Mouse (Mus musculus) CH12.LX (cell line): Measurements from ENCODE around the gene Gm4767. TPM values are rescaled to one million over a fixed set of nuclear protein-coding genes. Genes with fewer than 3 reads are reported as not detected.
A peak's percentile ranks its signal among the peaks of the same experiment; 100 is the strongest.
"Not testable (repeated sequence)": the region's sequence is repeated elsewhere in the genome, so short reads cannot be mapped to it uniquely, and the experiment has no call there.

Experiments
- DNase-seq: peaks from one replicate; pipeline ENCODE4 v3.0.0-alpha.2; 2013; ENCODE audit errors: extremely low read depth
- H3K27ac ChIP-seq: 2 replicates; pipeline ENCODE4 v1.5.1; 2012; ENCODE audit warnings: low read depth, mild to moderate bottlenecking, control low read depth, moderate library complexity; ENCODE audit not compliant: insufficient read depth
- H3K27me3 ChIP-seq: replicated peaks from 2 replicates; pipeline ENCODE3; 2012; ENCODE audit warnings: inconsistent platforms
- H3K36me3 ChIP-seq, 2 experiments: replicated peaks in 1 of 2; 2 replicates each; pipeline versions ENCODE3 to v1.6.1; 2012; ENCODE audit warnings: inconsistent platforms in 1 of 2, low read length in 1 of 2, mild to moderate bottlenecking in 1 of 2, mixed read lengths in 1 of 2, moderate library complexity in 1 of 2; ENCODE audit not compliant: control insufficient read depth in 1 of 2, insufficient read depth in 1 of 2
- H3K4me1 ChIP-seq, 2 experiments: 2 replicates each; pipeline ENCODE4 v1.6.1; 2012; ENCODE audit warnings: inconsistent platforms in 1 of 2, moderate library complexity in 1 of 2; ENCODE audit not compliant: insufficient read depth in 2 of 2, control insufficient read depth in 1 of 2
- H3K4me2 ChIP-seq: 2 replicates; pipeline ENCODE4 v1.6.1; 2012; ENCODE audit warnings: low read depth, mild to moderate bottlenecking, control low read depth; ENCODE audit not compliant: poor library complexity, insufficient read depth, severe bottlenecking
- H3K4me3 ChIP-seq, 3 experiments: fragments of 150-350 bp in 1 of 3; sonication (generic) in 1 of 3; replicated peaks in 1 of 3; 2 replicates each; pipeline versions ENCODE3 to v1.5.1; 2011 to 2012; ENCODE audit warnings: low read depth in 2 of 3, low read length in 2 of 3, mild to moderate bottlenecking in 2 of 3, moderate library complexity in 2 of 3, control low read depth in 1 of 3, improper control_type of control experiment in 1 of 3, inconsistent platforms in 1 of 3, mixed read lengths in 1 of 3; ENCODE audit not compliant: poor library complexity in 1 of 3
- H3K79me2 ChIP-seq: replicated peaks from 2 replicates; pipeline ENCODE4 v1.6.1; 2012; ENCODE audit warnings: mild to moderate bottlenecking, moderate library complexity; ENCODE audit not compliant: control insufficient read depth, poor library complexity, insufficient read depth, severe bottlenecking; ENCODE audit errors: extremely low read depth
- H3K9ac ChIP-seq: 2 replicates; pipeline ENCODE4 v1.6.1; 2012; ENCODE audit warnings: low read depth, mild to moderate bottlenecking, control low read depth, moderate library complexity; ENCODE audit not compliant: insufficient read depth
- H3K9me3 ChIP-seq: replicated peaks from 2 replicates; pipeline ENCODE3; 2012; ENCODE audit warnings: low read length, inconsistent platforms, mixed read lengths
- dilution Hi-C: fragments of 300-500 bp; cut with MboI; formaldehyde crosslinking; loops from 2 replicates; pipeline ENCODE4 v1.14.3; 2020; ENCODE audit warnings: low sequenced_read_pairs; ENCODE audit not compliant: extremely low pct_unique_long_range_greater_than_20kb, extremely low pct_ligation_motif_present
- in situ Hi-C: fragments of 300-500 bp; cut with MboI; formaldehyde crosslinking; loops from 3 replicates; pipeline ENCODE4 v1.14.3; 2019; ENCODE audit warnings: low sequenced_read_pairs, low pct_ligation_motif_present, low pct_unique_long_range_greater_than_20kb, mixed read lengths
- polyA plus RNA-seq: library from polyadenylated mRNA; unstranded; fragments of >175 nt; gene quantifications from 2 replicates; pipeline ENCODE4 v1.2.1, GENCODE M21; 2012; ENCODE audit warnings: low read depth; ENCODE audit not compliant: insufficient read length
- total RNA-seq, 2 experiments: library from RNA; depleted of rRNA; stranded (reverse); fragments of 300-350 nt in 1 of 2; fragments of >200 nt in 1 of 2; gene quantifications; 2 replicates each; pipeline ENCODE4 v1.2.3; 2012 to 2014

Gm4767 gene
- total RNA-seq (2012; rRNA removed), result 0.89 and 1.4 TPM in 2 replicates
- 3.8 and 4.2 TPM in 2 replicates for total RNA-seq (2014; rRNA removed)
- 0.51 and 1.3 TPM in 2 replicates for polyA plus RNA-seq

DNA sequence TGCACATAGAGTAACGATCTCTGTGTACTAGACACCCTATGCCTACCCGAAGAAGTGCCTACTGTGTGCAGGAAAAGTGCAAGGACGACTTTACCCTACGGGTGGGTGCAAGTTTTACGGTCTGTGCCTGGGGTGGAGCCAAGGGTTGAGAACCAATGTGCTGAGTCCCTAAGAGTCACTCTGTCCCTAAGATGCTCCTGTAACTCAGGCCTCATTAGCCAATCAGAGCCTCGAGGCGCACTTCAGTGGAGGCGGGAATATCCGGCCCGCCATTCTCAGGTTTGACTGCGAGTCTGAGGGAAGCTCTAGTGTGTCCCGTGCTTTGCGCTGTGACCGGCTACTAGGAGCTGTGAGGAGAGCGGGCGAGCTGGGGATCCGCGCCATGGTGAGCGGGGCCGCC lies at the start of gene Gm4767:
Gene Gm4767, plus strand, starts transcription at position 288 of the 400 bp plus-strand sequence.
- DNase-seq, H3K9me3 ChIP-seq, dilution Hi-C loops, H3K4me1 ChIP-seq, in situ Hi-C loops, H3K27me3 ChIP-seq, H3K79me2 ChIP-seq, H3K9ac ChIP-seq, H3K4me3 ChIP-seq, H3K27ac ChIP-seq, H3K4me2 ChIP-seq, H3K36me3 ChIP-seq: not testable (repeated sequence)

DNA sequence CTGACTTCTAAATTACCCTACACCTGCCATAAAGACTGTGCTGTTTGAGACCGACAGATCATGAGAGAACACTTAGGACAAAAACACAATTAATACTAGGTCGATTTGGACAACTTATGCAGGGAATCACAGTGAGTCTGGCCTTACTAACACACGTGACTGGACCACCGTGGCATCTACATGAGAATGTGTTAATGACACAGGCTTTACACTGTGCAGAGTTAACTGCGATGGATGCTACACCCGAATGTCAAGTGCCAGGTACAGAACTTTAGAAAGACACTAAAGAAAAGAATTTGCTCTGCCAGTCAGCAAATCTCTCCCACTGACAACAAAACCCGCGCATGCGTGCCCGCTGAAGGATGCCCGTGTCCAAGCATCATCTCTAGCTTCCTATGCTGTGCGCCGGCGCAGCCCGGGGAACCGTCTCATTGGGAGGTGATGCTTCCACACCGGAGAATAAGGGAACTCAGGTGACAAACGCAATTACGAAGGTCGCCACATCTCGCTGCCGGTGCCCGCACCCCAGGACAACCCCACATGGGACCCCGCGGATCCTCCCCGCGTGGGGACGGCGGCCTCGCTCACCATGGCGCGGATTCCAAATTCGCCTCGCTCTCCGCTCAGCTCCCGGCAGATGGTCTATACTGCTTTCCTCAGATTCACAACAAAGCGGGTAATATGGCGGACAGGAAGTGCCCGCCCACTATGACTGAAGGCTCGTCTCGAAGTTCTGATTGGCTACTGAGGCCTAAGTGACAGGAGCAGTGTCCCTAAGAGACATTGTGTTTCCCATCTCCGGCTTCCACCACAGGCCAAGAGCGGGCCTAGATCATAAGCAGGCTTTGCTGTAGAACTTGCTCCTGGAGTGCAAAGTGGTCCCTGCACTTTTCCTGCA lies 41.2 kb upstream of the Gm4767 start, which contains the start of gene Gm3055:
Gene Gm3055, minus strand, starts transcription at position 656 of the 898 bp plus-strand sequence.
- H3K4me1 ChIP-seq, H3K79me2 ChIP-seq, H3K36me3 ChIP-seq, H3K4me2 ChIP-seq, H3K27me3 ChIP-seq, H3K4me3 ChIP-seq, in situ Hi-C loops, DNase-seq, H3K9me3 ChIP-seq, dilution Hi-C loops, H3K9ac ChIP-seq, H3K27ac ChIP-seq: not testable (repeated sequence)

DNA sequence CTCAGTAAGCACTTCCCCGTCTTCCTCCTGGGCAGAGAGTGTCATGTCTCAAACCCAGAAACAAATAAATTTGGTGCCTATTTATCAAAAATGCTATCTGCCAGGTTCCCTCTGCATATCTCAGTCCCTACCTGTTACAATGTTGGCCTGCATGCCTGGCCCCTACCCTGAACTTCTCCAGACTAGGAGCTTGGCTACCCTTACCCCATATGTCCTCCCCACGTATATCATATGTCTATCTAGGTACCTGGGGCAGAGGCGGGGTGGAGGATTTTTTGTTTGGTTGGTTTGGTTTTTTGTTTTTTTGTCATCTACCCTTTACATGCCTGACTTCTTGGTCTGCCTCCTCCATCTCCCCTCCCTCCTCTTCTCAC lies 40.6 kb upstream of the Gm4767 start:
- H3K79me2 ChIP-seq, H3K4me3 ChIP-seq, DNase-seq, H3K9ac ChIP-seq, H3K27ac ChIP-seq, H3K4me2 ChIP-seq, H3K27me3 ChIP-seq, in situ Hi-C loops, H3K4me1 ChIP-seq, H3K36me3 ChIP-seq, dilution Hi-C loops, H3K9me3 ChIP-seq: not testable (repeated sequence)

DNA sequence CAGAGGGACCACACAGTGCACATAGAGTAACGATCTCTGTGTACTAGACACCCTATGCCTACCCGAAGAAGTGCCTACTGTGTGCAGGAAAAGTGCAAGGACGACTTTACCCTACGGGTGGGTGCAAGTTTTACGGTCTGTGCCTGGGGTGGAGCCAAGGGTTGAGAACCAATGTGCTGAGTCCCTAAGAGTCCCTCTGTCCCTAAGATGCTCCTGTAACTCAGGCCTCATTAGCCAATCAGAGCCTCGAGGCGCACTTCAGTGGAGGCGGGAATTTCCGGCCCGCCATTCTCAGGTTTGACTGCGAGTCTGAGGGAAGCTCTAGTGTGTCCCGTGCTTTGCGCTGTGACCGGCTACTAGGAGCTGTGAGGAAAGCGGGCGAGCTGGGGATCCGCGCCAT lies 34.2 kb downstream of the Gm4767 start:
- dilution Hi-C loops, H3K27ac ChIP-seq, H3K4me2 ChIP-seq, DNase-seq, H3K36me3 ChIP-seq, H3K9ac ChIP-seq, H3K27me3 ChIP-seq, H3K4me3 ChIP-seq, H3K4me1 ChIP-seq, in situ Hi-C loops, H3K79me2 ChIP-seq, H3K9me3 ChIP-seq: not testable (repeated sequence)

DNA sequence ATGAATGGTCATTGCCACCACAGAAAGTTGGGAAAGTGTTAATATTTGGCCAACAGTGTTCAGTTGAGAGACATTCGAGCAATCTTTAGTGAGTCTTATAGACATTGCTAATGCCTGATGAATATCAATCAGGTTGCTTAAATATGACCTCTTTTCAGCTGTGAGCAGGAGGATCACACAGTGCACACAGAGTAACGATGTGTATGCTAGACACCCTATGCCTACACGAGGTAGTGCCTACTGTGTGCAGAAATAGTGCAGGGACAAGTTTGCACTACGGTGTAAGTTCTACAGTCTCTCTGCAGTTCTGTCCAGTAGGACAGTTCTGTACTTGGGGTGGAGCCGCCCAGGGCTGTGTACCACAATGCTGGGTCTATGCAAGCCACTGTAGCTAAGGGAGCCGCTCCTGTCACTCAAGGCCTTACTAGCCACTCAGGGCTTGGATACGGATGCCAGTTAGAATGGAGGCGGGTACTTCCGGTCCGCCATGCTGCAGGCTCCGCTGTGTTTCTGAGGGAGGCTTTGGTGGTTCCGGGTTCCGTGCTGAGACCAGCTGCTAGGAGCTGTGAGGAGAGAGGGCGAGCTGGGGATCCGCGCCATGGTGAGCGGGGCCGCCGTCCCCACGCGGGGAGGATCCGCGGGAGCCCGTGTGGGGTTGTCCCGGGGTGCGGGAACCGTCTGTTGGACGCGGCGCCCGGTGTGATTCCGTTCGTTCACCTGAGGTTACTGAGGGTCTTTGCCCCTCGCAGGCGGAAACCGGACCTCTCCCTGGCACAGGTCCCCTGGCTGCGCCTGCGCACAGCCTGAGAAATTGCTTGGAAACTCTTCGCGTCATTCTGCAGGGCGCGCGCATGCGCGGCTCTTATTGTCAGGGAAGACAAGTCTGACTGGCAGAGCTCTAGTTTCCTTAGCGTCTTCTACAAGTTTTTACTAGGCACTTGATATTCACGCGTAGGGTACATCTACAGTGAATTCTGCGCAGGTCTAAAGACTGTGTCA lies 51.7 kb downstream of the Gm4767 start, which contains the start of gene Gm32687:
Gene Gm32687, plus strand, starts transcription at position 526 of the 999 bp plus-strand sequence.
- in situ Hi-C loops, dilution Hi-C loops, H3K4me2 ChIP-seq, H3K36me3 ChIP-seq, DNase-seq, H3K4me1 ChIP-seq, H3K27ac ChIP-seq, H3K79me2 ChIP-seq, H3K27me3 ChIP-seq, H3K9ac ChIP-seq, H3K9me3 ChIP-seq: not testable (repeated sequence)
- H3K4me3 ChIP-seq, result peak within 1 kb of the TSS in 1 of 3 experiments; percentile 31
